Mouse (Mus musculus) ES-Bruce4 (cell line): Measurements from ENCODE around the gene Bcl9.

Experiments used
- CTCF ChIP-seq: IDR thresholded peaks from one replicate; pipeline ENCODE4 v1.8.1; 2011; ENCODE audit warnings: low read depth, low read length
- EP300 ChIP-seq: IDR thresholded peaks from 2 replicates; pipeline ENCODE4 v1.6.1; 2011; ENCODE audit warnings: low read depth, low read length; ENCODE audit not compliant: insufficient read depth

GRCm38 (mm10) chr3:97294334-97294733 lies 3.4 kb downstream of the Bcl9 start:
- TF ChIP-seq CTCF (no peak), EP300 (no peak)
